Mouse (Mus musculus): ENCODE results near the gene Sf3b1. TPM values are rescaled to one million over a fixed set of nuclear protein-coding genes. Genes with fewer than 3 reads are reported as not detected.
"Not testable (repeated sequence)": the region's sequence is repeated elsewhere in the genome, so short reads cannot be mapped to it uniquely, and the experiment has no call there.

Sf3b1 gene
- polyA plus RNA-seq (2015; fragmentation: Nextera tagmentation; extraction: Ambion mirVana): 407 and 413 TPM in 2 replicates

- peak; percentile 99 for ATAC-seq
- H3K27ac ChIP-seq: peak within 1 kb of the TSS; percentile 91
- peak within 1 kb of the TSS; percentile 97 for H3K4me3 ChIP-seq
- H3K9me3 ChIP-seq (replicated peaks): no peaks in the 10 kb centered on the region
- no peaks in the 10 kb centered on the region for H3K27me3 ChIP-seq
- peak within 1 kb of the TSS; percentile 96 for H3K9ac ChIP-seq
- peaks cover 24% of the 10 kb centered on the region for H3K4me1 ChIP-seq
- 1% methylated on average over 46 of the region's 46 CpGs for WGBS
- peak within 1 kb of the TSS; percentile 89 for H3K4me2 ChIP-seq
- H3K36me3 ChIP-seq (ENCODE audit: poor library complexity, severe bottlenecking): no peaks in the 10 kb centered on the region
Measured at GRCm38 (mm10) chr1:55027253-55027801, at the start of gene Sf3b1. TSS of gene Sf3b1 (minus strand) at chr1:55027481.

GRCm38 (mm10) chr1:55076395-55076743, 49.1 kb upstream of the Sf3b1 start:
- Histone ChIP-seq H3K9me3 (replicated peaks) (no peaks in the 10 kb centered on the region), H3K4me2 (no peak overlapping the region), H3K9ac (no peak overlapping the region), H3K36me3 (ENCODE audit: poor library complexity, severe bottlenecking) (peaks cover 67% of the 10 kb centered on the region), H3K4me1 (no peaks in the 10 kb centered on the region), H3K27me3 (no peaks in the 10 kb centered on the region), H3K27ac (no peak overlapping the region), H3K4me3 (no peak overlapping the region)
- ATAC-seq: no peak

GRCm38 (mm10) chr1:55075652-55076394, 48.5 kb upstream of the Sf3b1 start:
- no peak overlapping the region for H3K27ac ChIP-seq
- H3K9ac ChIP-seq: no peak overlapping the region
- no peak; the same call in 1 of the 2 replicates for ATAC-seq
- peaks cover 65% of the 10 kb centered on the region for H3K36me3 ChIP-seq (ENCODE audit: poor library complexity, severe bottlenecking)
- no peak overlapping the region for H3K4me2 ChIP-seq
- no peak overlapping the region for H3K4me3 ChIP-seq
- WGBS: 78% methylated on average over 5 of the region's 5 CpGs
- no peaks in the 10 kb centered on the region for H3K27me3 ChIP-seq
- H3K9me3 ChIP-seq (replicated peaks): no peaks in the 10 kb centered on the region
- no peaks in the 10 kb centered on the region for H3K4me1 ChIP-seq

- peak; percentile 24; the same call in 1 of the 2 replicates for ATAC-seq
- H3K9me3 ChIP-seq (replicated peaks): no peaks in the 10 kb centered on the region
- H3K4me3 ChIP-seq: no peak overlapping the region
- no peak overlapping the region for H3K27ac ChIP-seq
- WGBS: 74% methylated on average over 2 of the region's 2 CpGs
- no peaks in the 10 kb centered on the region for H3K4me1 ChIP-seq
- H3K9ac ChIP-seq: no peak overlapping the region
- no peaks in the 10 kb centered on the region for H3K27me3 ChIP-seq
- no peak overlapping the region for H3K4me2 ChIP-seq
- H3K36me3 ChIP-seq (ENCODE audit: poor library complexity, severe bottlenecking): peaks cover 59% of the 10 kb centered on the region
Measured at GRCm38 (mm10) chr1:55074757-55075156, 47.5 kb upstream of the Sf3b1 start.

GRCm38 (mm10) chr1:55072328-55072727, 45.0 kb upstream of the Sf3b1 start:
- H3K4me1 ChIP-seq; H3K4me2 ChIP-seq; H3K9me3 ChIP-seq (replicated peaks); H3K9ac ChIP-seq; ATAC-seq; H3K4me3 ChIP-seq; H3K27me3 ChIP-seq; H3K27ac ChIP-seq: not testable (repeated sequence)
- H3K36me3 ChIP-seq (ENCODE audit: poor library complexity, severe bottlenecking): peaks cover 50% of the 10 kb centered on the region

GRCm38 (mm10) chr1:55061772-55062171, 34.5 kb upstream of the Sf3b1 start:
- no peaks in the 10 kb centered on the region for H3K4me1 ChIP-seq
- H3K27me3 ChIP-seq: no peaks in the 10 kb centered on the region
- H3K9ac ChIP-seq: no peak overlapping the region
- whole genome bisulfite sequencing: 92% methylated on average over 4 of the region's 4 CpGs
- H3K27ac ChIP-seq: no peak overlapping the region
- H3K36me3 ChIP-seq (ENCODE audit: poor library complexity, severe bottlenecking): peaks cover 36% of the 10 kb centered on the region
- no peak overlapping the region for H3K4me3 ChIP-seq
- no peak for ATAC-seq
- no peaks in the 10 kb centered on the region for H3K9me3 ChIP-seq (replicated peaks)
- no peak overlapping the region for H3K4me2 ChIP-seq

GRCm38 (mm10) chr1:55061099-55061498, 33.8 kb upstream of the Sf3b1 start:
- H3K4me2 ChIP-seq: no peak overlapping the region
- 93% methylated on average over 5 of the region's 5 CpGs for WGBS
- no peaks in the 10 kb centered on the region for H3K9me3 ChIP-seq (replicated peaks)
- no peak for ATAC-seq
- no peaks in the 10 kb centered on the region for H3K27me3 ChIP-seq
- no peaks in the 10 kb centered on the region for H3K4me1 ChIP-seq
- no peak overlapping the region for H3K27ac ChIP-seq
- H3K4me3 ChIP-seq: no peak overlapping the region
- H3K9ac ChIP-seq: no peak overlapping the region
- H3K36me3 ChIP-seq (ENCODE audit: poor library complexity, severe bottlenecking): peaks cover 35% of the 10 kb centered on the region

- H3K9me3 ChIP-seq (replicated peaks); H3K4me3 ChIP-seq; H3K27ac ChIP-seq; H3K4me1 ChIP-seq; ATAC-seq; H3K27me3 ChIP-seq; H3K9ac ChIP-seq; H3K4me2 ChIP-seq: not testable (repeated sequence)
- H3K36me3 ChIP-seq (ENCODE audit: poor library complexity, severe bottlenecking): peaks cover 15% of the 10 kb centered on the region; the same call in 1 of the 2 replicates
- 95% methylated on average over 2 of the region's 3 CpGs for WGBS
Measured at GRCm38 (mm10) chr1:55058383-55058782, 31.1 kb upstream of the Sf3b1 start.

GRCm38 (mm10) chr1:55055322-55056115, 28.2 kb upstream of the Sf3b1 start:
- Histone ChIP-seq H3K27ac (no peak overlapping the region), H3K9me3 (replicated peaks) (no peaks in the 10 kb centered on the region), H3K4me2 (no peak overlapping the region), H3K36me3 (ENCODE audit: poor library complexity, severe bottlenecking) (peaks cover 8% of the 10 kb centered on the region; the same call in 1 of the 2 replicates), H3K4me1 (peaks cover 16% of the 10 kb centered on the region), H3K27me3 (peaks cover 9% of the 10 kb centered on the region; the same call in 1 of the 2 replicates), H3K9ac (no peak overlapping the region), H3K4me3 (no peak overlapping the region)
- no peak for ATAC-seq
- 85% methylated on average over 5 of the region's 5 CpGs for WGBS

- H3K9me3 ChIP-seq (replicated peaks): no peaks in the 10 kb centered on the region
- peak overlapping the region; percentile 83 for H3K4me2 ChIP-seq
- H3K4me3 ChIP-seq: peak overlapping the region; percentile 83
- WGBS: 79% methylated on average over 4 of the region's 4 CpGs
- peaks cover 8% of the 10 kb centered on the region; the same call in 1 of the 2 replicates for H3K36me3 ChIP-seq (ENCODE audit: poor library complexity, severe bottlenecking)
- H3K27ac ChIP-seq: no peak overlapping the region
- peaks cover 16% of the 10 kb centered on the region for H3K4me1 ChIP-seq
- peaks cover 9% of the 10 kb centered on the region; the same call in 1 of the 2 replicates for H3K27me3 ChIP-seq
- H3K9ac ChIP-seq: peak overlapping the region; percentile 78
- ATAC-seq: no peak
Measured at GRCm38 (mm10) chr1:55053596-55053995, 26.3 kb upstream of the Sf3b1 start.

GRCm38 (mm10) chr1:55053005-55053404, 25.7 kb upstream of the Sf3b1 start:
- no peak for ATAC-seq
- H3K9ac ChIP-seq: peak overlapping the region; percentile 78

More at GRCm38 (mm10) chr1:55053005-55053404, 25.7 kb upstream of the Sf3b1 start:
- peak overlapping the region; percentile 83 for H3K4me3 ChIP-seq
- H3K9me3 ChIP-seq (replicated peaks): no peaks in the 10 kb centered on the region
- H3K4me1 ChIP-seq: peaks cover 16% of the 10 kb centered on the region
- WGBS: under 1% methylated on average over 42 of the region's 42 CpGs
- H3K27ac ChIP-seq: peak overlapping the region; percentile 49; the same call in 1 of the 2 replicates
- H3K36me3 ChIP-seq (ENCODE audit: poor library complexity, severe bottlenecking): peaks cover 8% of the 10 kb centered on the region; the same call in 1 of the 2 replicates
- peak overlapping the region; percentile 83 for H3K4me2 ChIP-seq
- H3K27me3 ChIP-seq: peaks cover 9% of the 10 kb centered on the region; the same call in 1 of the 2 replicates
